Mouse (Mus musculus) mouse trophoblast stem cell (cell line): ENCODE measurements around the gene Zc3h12a.

ENCODE experiments used
- in situ Hi-C, 2 experiments: fragments of 300-500 bp; cut with MseI, MboI; formaldehyde crosslinking; loops; 2 replicates in 1 of 2; 3 replicates in 1 of 2; pipeline ENCODE4 v1.15.1; 2025

Zc3h12a gene

DNA sequence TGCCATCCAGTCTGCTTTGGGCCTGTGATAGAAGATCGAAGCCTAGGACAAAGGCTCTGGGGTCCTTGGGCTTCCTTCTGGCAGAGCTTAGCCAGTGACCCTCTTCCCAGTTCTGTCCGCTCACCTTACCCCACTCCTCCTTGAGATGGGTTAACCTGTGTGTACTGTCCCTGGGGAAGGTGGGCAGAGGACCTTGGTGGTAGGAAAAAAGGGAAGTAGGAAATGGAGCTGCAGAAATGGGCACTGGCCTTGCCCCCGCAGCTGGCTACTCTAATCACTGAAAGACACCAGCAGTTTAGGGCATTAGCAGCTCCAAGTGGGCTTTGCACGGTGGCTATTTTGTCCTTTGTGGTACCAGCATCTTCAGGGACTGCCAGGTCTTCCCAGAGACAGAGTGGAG lies 12.6 kb downstream of the Zc3h12a start:
- in situ Hi-C loops = no loop called here

DNA sequence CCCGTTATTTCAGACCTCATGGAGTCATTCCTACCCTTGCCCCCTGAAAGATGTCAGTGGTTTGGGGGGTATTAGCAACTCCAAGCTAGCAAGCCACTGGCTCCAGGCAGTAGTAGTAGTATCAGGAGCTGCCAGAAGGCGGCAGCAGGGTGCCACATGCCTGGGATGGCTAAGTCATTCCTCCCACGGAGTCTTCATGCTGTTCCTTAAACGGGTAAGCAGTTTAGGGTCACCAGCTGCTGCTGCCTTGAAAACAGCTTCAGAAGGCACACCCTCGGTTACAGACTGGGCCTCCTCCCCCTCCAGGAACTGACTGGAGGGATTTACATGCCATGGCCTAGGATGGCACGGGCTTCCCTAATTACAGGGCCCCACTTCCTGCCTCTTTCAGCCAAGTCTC lies 13.0 kb downstream of the Zc3h12a start:
- in situ Hi-C loops = no loop called here

DNA sequence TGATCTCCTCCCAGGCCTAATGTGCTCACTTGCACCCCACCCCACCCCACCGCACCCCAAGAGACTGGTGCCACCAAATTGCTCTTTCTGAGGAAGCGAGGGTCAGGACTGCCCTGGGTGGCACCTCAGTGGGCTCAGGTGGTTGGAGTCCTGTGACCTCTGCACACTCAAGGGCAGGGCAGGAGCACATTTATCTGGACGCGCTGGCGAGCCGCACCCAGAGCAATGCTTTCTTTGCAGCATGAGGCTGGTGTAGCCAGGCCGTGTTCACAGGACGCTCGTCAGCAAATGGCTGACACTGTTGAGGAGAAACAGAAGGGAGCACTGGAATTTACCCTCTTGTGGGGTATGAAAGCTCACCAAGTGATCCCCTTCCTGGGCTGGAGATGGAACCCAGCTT lies 22.3 kb downstream of the Zc3h12a start:
- in situ Hi-C loops = no loop called here

DNA sequence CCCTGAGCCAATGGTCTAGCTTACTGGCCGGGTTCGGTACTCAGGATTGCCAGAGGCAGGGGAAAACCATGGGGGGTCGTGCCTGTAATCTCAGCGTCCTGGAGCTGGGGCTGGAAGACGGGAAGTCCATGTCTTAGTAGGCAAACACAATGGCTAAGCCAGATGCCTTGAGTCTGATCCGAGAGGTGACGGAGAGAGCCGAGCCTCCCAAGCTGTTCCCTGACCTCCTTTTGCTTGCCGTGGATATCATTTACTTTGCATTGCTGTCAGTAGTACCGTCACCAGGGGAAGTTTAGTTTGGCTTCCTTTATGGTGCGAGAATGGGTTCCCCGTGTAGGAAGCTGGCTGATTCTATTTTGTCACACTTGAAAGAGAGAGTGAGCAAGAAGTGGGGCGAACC lies 26.3 kb downstream of the Zc3h12a start:
- in situ Hi-C loops = no loop called here

DNA sequence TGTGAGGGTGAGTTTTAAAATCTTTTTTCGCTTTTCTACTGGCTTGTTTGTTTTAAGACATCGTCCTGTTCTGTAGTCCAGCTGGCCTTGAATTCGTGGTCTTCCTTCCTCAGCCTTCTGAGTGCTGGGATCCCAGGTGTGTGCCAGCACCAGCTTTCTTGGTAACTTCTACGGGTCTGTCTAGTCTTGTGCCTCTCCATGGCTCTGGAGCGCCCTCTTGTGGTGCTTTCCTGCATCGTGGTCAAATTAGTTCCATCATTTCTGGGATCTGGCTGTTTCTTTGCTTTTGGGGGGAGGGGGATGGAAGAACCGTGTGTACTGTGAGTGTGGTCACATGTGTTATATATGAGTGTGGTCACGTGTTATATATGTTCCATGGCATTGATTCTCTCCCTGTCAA lies 28.2 kb downstream of the Zc3h12a start:
- in situ Hi-C loops = no loop called here

DNA sequence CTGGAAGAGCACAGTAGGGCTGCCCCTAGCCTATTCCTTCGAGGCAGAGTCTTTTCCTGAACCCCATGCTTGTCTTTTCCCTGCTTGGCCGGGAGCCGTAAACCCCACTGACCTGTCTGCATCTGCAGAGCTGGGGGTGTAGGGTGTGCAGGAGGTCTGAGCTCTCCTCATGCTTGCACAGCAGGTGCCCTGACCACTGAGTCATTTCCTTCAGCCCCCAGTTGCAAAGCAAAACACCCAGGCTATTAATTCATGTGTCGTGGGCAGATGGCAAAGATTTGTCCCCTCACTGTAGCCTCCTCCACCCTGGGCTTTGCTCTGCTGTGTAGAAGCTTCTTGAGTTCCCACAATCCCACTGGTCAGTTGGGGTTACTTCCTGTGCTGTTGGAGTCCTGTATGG lies 30.2 kb downstream of the Zc3h12a start:
- in situ Hi-C loops = no loop called here

DNA sequence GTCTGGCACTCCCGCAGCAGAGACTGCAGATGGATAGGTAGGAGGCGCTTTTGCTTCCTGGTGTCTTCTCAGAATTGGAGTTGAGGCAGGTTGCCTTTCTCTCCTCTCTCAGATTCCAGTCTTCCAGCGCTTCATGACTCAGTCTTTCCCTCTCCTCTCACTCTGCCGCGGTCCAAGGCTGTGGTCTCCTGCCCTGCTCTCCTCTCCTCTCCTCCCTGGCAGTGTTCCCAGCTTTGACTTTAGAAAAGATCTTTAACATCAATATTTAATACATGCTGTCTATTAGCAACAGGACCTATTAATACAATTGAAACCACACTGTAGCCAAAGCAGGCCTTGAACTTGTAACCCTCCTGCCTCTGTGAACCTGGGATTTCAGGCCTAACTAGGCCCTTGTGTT lies 31.6 kb downstream of the Zc3h12a start:
- in situ Hi-C loops = no loop called here

DNA sequence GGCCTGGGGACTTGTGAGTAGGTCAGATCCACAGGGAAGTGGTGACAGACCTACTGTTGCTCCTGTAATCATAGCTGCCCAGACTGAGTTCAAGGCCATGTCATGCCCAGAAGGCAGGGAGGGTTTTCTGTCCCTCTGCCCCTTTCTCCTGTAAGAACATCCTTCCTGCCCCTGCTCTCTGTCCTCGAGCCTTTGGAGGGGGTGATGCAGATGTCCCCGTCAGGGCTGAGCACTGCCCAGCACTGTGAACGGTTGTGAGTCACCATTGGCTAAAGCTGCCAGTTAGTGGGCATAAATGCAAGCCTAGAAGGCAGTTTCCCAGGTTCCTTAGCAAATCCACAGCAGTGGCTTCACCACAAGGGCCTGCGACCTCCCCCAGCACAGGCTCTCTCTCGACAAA lies 34.6 kb downstream of the Zc3h12a start:
- in situ Hi-C loops = no loop called here

DNA sequence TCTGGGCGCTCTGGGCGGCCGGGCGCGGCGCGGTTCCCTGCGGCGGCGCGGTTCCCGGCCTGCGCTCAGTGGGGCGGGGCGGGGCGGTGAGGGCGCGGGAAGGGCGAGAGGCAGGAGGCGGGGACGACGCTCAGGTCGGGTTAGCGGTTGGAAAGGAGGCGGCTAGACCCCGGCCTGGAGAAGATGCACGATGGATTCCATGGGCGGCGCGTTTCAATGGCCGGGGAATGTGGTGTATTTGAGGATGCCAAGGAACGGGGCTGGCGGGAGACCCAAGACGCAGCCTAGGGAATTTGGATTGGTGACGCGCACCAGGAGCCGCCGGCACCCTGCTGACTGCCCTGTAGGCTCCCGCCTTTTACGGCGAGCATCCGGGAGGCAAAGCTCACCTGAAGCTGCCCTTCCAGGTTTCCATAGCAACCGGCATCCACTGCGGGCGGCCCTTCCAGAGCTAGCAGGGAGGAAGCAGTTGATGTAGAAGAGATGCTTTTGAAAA lies 42.2 kb downstream of the Zc3h12a start:
- in situ Hi-C loops = no loop called here

DNA sequence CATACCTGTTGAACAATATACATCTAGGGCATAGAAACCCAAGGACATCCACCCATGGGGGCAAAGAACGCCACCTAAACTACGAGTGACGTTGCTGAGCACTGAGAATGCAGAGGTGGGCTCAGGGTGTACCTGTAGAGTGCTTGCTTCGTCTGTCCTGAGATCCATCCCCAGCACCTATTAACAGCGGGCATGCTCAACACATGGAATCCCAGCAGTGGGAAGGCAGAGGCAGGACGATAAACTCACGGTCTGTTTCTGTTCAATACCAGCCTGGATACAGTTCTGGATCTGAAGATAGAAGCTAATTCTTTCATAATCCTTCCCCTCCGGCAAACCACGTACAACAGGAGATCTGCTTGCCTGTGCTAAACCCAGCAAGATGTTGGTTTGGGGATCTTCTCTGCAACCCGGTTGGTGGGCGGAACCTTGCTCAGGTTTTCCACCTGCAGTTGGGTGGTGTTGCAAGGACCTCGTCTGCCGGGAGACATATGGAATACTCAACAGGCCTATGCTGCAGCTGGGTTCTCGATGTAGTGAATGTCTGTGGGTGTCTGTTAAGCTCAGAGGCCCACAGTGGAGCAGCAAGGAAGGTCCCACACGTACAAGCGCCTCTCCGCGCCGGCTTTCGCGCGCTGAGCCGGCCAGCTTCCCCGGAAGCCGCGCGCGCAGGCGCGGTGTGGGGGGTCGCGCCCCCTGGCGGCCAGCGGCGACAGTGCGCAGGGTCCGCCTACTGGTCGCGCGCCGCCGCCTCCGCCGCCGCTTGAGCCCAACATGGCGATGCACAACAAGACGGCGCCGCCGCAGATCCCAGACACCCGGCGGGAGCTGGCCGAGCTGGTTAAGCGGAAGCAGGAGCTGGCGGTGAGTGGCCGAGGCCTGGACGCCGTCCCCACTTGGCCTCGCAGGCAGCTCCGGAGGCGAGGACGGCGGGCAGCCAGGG lies 43.0 kb downstream of the Zc3h12a start, which contains the start of gene Meaf6:
Gene Meaf6, plus strand, starts transcription at position 732 of the 943 bp plus-strand sequence.
- in situ Hi-C loops = no loop called here

DNA sequence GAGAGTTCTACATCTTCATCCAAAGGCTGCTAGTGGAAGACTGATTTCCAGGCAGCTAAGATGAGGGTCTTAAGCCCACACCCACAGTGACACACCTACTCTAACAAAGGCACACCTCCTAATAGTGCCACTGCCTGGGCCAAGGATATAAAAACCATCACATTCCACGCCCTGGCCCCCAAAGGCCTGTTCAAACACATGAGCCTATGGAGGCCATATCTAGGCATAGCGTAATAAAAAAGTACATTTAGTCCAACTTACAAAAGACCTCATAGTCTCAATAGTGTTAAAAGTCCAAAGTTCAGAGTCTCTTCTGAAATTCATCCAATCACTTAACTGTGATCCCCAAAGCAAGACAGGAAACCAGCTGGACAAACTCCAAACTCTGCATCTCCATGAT lies 48.9 kb downstream of the Zc3h12a start:
- in situ Hi-C loops = no loop called here

DNA sequence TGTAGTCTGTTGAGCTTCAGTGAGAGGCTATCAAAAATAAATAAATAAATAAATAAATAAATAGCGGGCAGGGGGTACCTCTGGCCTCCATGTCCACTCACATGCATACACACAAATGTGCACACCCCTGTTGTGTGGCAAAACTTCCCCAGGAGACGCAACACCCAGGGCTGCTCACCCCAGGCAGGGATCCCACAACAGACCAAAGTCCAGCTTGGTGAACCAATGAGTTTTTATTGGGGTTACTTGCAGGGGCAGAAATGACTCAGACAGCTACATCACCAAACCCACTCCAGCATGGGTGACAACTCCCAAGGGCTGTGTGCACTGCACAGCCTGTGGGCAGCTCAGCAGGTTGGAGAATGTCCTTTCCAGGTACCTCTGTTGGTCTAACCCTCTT lies 49.9 kb downstream of the Zc3h12a start:
- in situ Hi-C loops = no loop called here
